Mouse (Mus musculus): ENCODE data around the gene AC134908.4. TPM values are rescaled to one million over a fixed set of nuclear protein-coding genes. Genes with fewer than 3 reads are reported as not detected.

Gene AC134908.4
- polyA plus RNA-seq, 1 experiment = 5.0 TPM

GRCm38 (mm10) chr17:25757691-25758090, 37.8 kb downstream of the AC134908.4 start:
- H3K4me3 ChIP-seq (replicated peaks; ENCODE audit: insufficient read depth, low read depth, low read length) = no peak overlapping the region
- 69% methylated on average over 3 of the region's 3 CpGs for WGBS
- DNase-seq = no peak
- H3K27me3 ChIP-seq (ENCODE audit: control insufficient read depth, insufficient read depth, low read length) = no peaks in the 10 kb centered on the region
- no peak overlapping the region for H3K27ac ChIP-seq (ENCODE audit: insufficient read depth, low read length)
- H3K4me1 ChIP-seq (ENCODE audit: control insufficient read depth, insufficient read depth, low read length) = no peaks in the 10 kb centered on the region
- TF ChIP-seq CTCF (IDR thresholded peaks at IDR 0.05; ENCODE audit: borderline replicate concordance, insufficient read depth, low read depth, low read length) = no peak
- TF ChIP-seq POLR2A (IDR thresholded peaks at IDR 0.05; ENCODE audit: borderline replicate concordance, insufficient read depth, low read length) = no peak

DNA sequence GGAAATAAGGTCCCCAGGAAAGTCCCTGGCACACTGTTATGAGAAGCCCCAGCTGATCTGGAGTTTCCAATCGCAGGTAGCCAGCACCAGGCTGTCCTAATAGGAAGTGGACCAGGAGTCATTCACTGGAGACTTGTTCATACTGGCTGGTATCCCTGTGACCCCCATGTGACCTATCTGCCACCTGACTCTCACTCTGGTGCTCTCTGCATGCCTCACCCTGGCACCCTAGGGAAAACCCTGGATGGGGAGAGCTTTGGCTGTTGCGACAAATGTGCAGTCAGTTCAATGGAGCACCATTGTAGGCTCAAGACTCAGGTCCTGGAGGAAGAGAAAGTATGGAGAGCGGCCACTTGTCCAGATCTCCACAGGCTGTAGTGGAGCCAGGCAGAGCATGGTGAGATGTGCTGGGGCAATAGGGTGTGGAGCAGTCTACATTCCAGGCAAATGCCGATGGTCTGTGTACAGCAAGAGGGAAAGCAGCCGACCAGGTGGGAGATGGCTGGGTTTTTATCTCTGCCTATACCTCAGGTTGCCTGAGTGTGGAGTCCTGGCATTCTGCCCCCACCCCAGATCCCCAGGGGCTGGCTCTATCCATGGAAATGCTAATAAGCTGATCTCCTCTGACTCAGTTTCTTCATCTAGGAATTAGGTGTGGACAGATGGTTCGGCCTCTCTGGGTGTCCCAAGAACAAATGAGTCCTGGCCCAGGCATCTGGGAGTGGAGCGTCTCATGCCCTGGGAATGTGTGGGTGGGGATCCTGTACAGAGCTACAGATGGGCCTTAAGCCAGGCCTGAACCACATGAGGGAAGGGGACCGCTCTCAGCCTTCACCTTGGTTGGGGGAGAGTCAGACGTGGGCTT, 38.8 kb downstream of the AC134908.4 start:
- H3K4me1 ChIP-seq (ENCODE audit: control insufficient read depth, insufficient read depth, low read length) = no peaks in the 10 kb centered on the region
- no peak overlapping the region for H3K27ac ChIP-seq (ENCODE audit: insufficient read depth, low read length)
- no peaks in the 10 kb centered on the region for H3K27me3 ChIP-seq (ENCODE audit: control insufficient read depth, insufficient read depth, low read length)
- WGBS = 66% methylated on average over 9 of the region's 9 CpGs
- no peak for DNase-seq
- TF ChIP-seq CTCF (IDR thresholded peaks at IDR 0.05; ENCODE audit: borderline replicate concordance, insufficient read depth, low read depth, low read length) (no peak), POLR2A (IDR thresholded peaks at IDR 0.05; ENCODE audit: borderline replicate concordance, insufficient read depth, low read length) (no peak)
- no peak overlapping the region for H3K4me3 ChIP-seq (replicated peaks; ENCODE audit: insufficient read depth, low read depth, low read length)

DNA sequence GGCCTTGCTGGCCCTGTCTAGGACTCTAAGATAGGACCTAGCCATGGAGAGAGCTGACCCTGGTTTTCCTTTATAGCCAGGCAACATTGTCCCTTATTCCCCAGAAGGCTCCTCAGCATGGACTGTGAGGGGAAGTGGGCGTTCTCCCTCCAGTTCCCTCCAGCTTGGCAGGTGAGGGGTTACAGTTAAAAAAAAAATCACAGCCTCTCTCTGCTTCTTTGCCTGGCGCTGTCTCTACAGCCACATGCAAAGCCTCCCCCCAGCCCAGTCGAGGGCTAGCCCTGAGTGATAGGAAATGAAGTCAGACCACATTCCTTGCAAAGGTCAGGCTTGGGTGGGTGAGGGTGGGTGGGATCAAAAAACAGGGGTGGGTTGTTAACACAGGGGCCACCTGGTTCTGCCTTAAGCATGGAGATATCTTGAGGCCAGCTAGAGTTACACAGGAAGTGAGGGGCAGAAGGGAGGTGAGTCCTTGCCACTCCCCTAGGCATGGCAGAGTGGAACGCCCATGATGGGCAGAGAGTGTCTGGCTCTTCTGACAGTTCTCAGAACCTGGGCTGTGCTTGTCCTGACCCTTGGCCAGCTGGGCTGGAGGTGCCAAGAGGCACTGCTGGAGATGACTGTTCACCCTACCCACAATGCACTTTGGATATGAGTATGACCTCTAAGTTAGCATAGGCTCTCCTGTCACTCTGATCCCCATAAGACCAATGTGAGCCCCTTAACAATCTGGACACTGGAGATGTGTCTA, 39.7 kb downstream of the AC134908.4 start:
- DNase-seq = no peak
- TF ChIP-seq POLR2A (IDR thresholded peaks at IDR 0.05; ENCODE audit: borderline replicate concordance, insufficient read depth, low read length) (no peak), CTCF (IDR thresholded peaks at IDR 0.05; ENCODE audit: borderline replicate concordance, insufficient read depth, low read depth, low read length) (no peak)
- 58% methylated on average over 4 of the region's 4 CpGs for WGBS

GRCm38 (mm10) chr17:25755086-25755485, 40.4 kb downstream of the AC134908.4 start:
- no peak overlapping the region for H3K27ac ChIP-seq (ENCODE audit: insufficient read depth, low read length)
- no peaks in the 10 kb centered on the region for H3K27me3 ChIP-seq (ENCODE audit: control insufficient read depth, insufficient read depth, low read length)
- DNase-seq = no peak
- TF ChIP-seq CTCF (IDR thresholded peaks at IDR 0.05; ENCODE audit: borderline replicate concordance, insufficient read depth, low read depth, low read length) (no peak), POLR2A (IDR thresholded peaks at IDR 0.05; ENCODE audit: borderline replicate concordance, insufficient read depth, low read length) (no peak)
- no peak overlapping the region for H3K4me3 ChIP-seq (replicated peaks; ENCODE audit: insufficient read depth, low read depth, low read length)
- WGBS = 74% methylated on average over 4 of the region's 4 CpGs
- no peaks in the 10 kb centered on the region for H3K4me1 ChIP-seq (ENCODE audit: control insufficient read depth, insufficient read depth, low read length)

More for the DNA sequence above, 39.7 kb downstream of the AC134908.4 start:
- H3K27me3 ChIP-seq (ENCODE audit: control insufficient read depth, insufficient read depth, low read length) = no peaks in the 10 kb centered on the region
- H3K4me3 ChIP-seq (replicated peaks; ENCODE audit: insufficient read depth, low read depth, low read length) = no peak overlapping the region
- no peak overlapping the region for H3K27ac ChIP-seq (ENCODE audit: insufficient read depth, low read length)
- no peaks in the 10 kb centered on the region for H3K4me1 ChIP-seq (ENCODE audit: control insufficient read depth, insufficient read depth, low read length)

GRCm38 (mm10) chr17:25754241-25754640, 41.2 kb downstream of the AC134908.4 start, which contains the start of gene Msln:
Gene Msln (minus strand): TSS chr17:25754378.
- no peak for DNase-seq
- WGBS = 74% methylated on average over 9 of the region's 9 CpGs
- Histone ChIP-seq H3K4me3 (replicated peaks; ENCODE audit: insufficient read depth, low read depth, low read length) (no peak within 1 kb of the TSS), H3K27me3 (ENCODE audit: control insufficient read depth, insufficient read depth, low read length) (no peaks in the 10 kb centered on the region), H3K4me1 (ENCODE audit: control insufficient read depth, insufficient read depth, low read length) (no peaks in the 10 kb centered on the region), H3K27ac (ENCODE audit: insufficient read depth, low read length) (no peak within 1 kb of the TSS)
- TF ChIP-seq CTCF (IDR thresholded peaks at IDR 0.05; ENCODE audit: borderline replicate concordance, insufficient read depth, low read depth, low read length) (no peak), POLR2A (IDR thresholded peaks at IDR 0.05; ENCODE audit: borderline replicate concordance, insufficient read depth, low read length) (no peak)

DNA sequence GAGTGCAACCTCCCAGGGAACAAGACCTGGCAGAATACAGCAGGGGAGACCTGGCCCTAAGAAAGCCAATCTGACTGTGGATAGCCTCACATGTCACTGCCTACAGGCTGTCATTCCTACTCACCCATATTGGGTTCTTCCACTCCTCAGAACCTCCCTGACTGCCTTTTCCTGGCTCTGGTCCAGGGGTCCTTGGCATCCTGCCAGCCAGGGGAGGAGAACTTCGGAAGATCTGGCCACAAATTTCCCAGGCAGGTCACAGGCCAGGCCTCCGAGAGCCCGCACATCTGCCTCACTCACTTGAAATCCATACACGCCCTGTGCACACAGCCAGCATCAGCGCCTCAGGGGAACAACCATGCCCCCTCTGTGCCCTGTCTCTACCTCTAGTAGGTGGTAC, 44.0 kb downstream of the AC134908.4 start:
- no peaks in the 10 kb centered on the region for H3K4me1 ChIP-seq (ENCODE audit: control insufficient read depth, insufficient read depth, low read length)
- H3K27ac ChIP-seq (ENCODE audit: insufficient read depth, low read length) = no peak overlapping the region
- no peak for DNase-seq
- H3K27me3 ChIP-seq (ENCODE audit: control insufficient read depth, insufficient read depth, low read length) = no peaks in the 10 kb centered on the region
- no peak overlapping the region for H3K4me3 ChIP-seq (replicated peaks; ENCODE audit: insufficient read depth, low read depth, low read length)
- TF ChIP-seq POLR2A (IDR thresholded peaks at IDR 0.05; ENCODE audit: borderline replicate concordance, insufficient read depth, low read length) = no peak
- TF ChIP-seq CTCF (IDR thresholded peaks at IDR 0.05; ENCODE audit: borderline replicate concordance, insufficient read depth, low read depth, low read length) = no peak
- 24% methylated on average over 5 of the region's 5 CpGs for WGBS

DNA sequence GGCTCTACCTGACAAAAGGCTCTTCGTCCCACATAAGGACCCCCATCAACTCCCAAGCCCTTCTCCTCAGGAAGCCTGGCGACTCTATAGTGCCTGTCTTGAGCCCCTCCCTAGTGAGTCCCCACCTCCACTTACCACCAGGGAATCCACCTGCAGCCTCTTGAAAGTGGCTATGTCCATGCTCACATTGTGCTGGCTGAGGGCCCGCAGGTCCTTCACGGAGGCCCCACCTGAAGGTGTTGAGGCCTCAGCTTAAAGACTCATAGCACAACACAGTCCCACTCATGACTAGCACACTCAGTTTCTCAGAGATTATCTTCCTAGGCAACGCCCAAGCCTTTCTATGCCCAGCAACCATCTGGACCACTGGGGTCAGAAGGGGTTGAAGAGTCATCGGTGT, 46.1 kb downstream of the AC134908.4 start:
- H3K4me3 ChIP-seq (replicated peaks; ENCODE audit: insufficient read depth, low read depth, low read length) = no peak overlapping the region
- DNase-seq = no peak
- no peaks in the 10 kb centered on the region for H3K4me1 ChIP-seq (ENCODE audit: control insufficient read depth, insufficient read depth, low read length)
- no peaks in the 10 kb centered on the region for H3K27me3 ChIP-seq (ENCODE audit: control insufficient read depth, insufficient read depth, low read length)
- no peak overlapping the region for H3K27ac ChIP-seq (ENCODE audit: insufficient read depth, low read length)
- no peak for TF ChIP-seq POLR2A (IDR thresholded peaks at IDR 0.05; ENCODE audit: borderline replicate concordance, insufficient read depth, low read length)
- TF ChIP-seq CTCF (IDR thresholded peaks at IDR 0.05; ENCODE audit: borderline replicate concordance, insufficient read depth, low read depth, low read length) = no peak
- WGBS = 75% methylated on average over 6 of the region's 6 CpGs

Data from cerebellum, adult 2 months (tissue).